Mouse (Mus musculus): ENCODE data around the gene Tsga10ip.
"Not testable (repeated sequence)": the region's sequence is repeated elsewhere in the genome, so short reads cannot be mapped to it uniquely, and the experiment has no call there.

Tsga10ip gene

GRCm38 (mm10) chr19:5424092-5424781, 21.9 kb upstream of the Tsga10ip start:
- DNase-seq (ENCODE audit: low spot score) = peak; percentile 66

GRCm38 (mm10) chr19:5423561-5423960, 21.2 kb upstream of the Tsga10ip start:
- DNase-seq (ENCODE audit: low spot score) = no peak

- no peak for DNase-seq (ENCODE audit: low spot score)
These were observed 20.6 kb upstream of the Tsga10ip start for GRCm38 (mm10) chr19:5422895-5423443.

- DNase-seq (ENCODE audit: low spot score) = no peak
These were observed 19.9 kb upstream of the Tsga10ip start for GRCm38 (mm10) chr19:5422267-5422666.

GRCm38 (mm10) chr19:5421784-5422183, 19.5 kb upstream of the Tsga10ip start:
- no peak for DNase-seq (ENCODE audit: low spot score)

GRCm38 (mm10) chr19:5420579-5420978, 18.3 kb upstream of the Tsga10ip start:
- DNase-seq (ENCODE audit: low spot score) = no peak

GRCm38 (mm10) chr19:5419630-5420029, 17.3 kb upstream of the Tsga10ip start:
- DNase-seq (ENCODE audit: low spot score) = no peak

- DNase-seq (ENCODE audit: low spot score) = no peak
These were observed 16.6 kb upstream of the Tsga10ip start for GRCm38 (mm10) chr19:5418750-5419466.

GRCm38 (mm10) chr19:5414534-5414957, 12.2 kb upstream of the Tsga10ip start:
- peak; percentile 36 for DNase-seq (ENCODE audit: low spot score)

GRCm38 (mm10) chr19:5413840-5414239, 11.5 kb upstream of the Tsga10ip start:
- DNase-seq (ENCODE audit: low spot score) = no peak

GRCm38 (mm10) chr19:5411961-5412360, 9.6 kb upstream of the Tsga10ip start:
- DNase-seq (ENCODE audit: low spot score) = no peak

GRCm38 (mm10) chr19:5410641-5411040, 8.3 kb upstream of the Tsga10ip start:
- DNase-seq (ENCODE audit: low spot score) = no peak

GRCm38 (mm10) chr19:5409068-5409467, 6.7 kb upstream of the Tsga10ip start:
- DNase-seq (ENCODE audit: low spot score) = no peak

- DNase-seq (ENCODE audit: low spot score) = no peak
These were observed 6.0 kb upstream of the Tsga10ip start for GRCm38 (mm10) chr19:5408057-5409001.

- DNase-seq (ENCODE audit: low spot score) = peak; percentile 56
These were observed 4.8 kb upstream of the Tsga10ip start for GRCm38 (mm10) chr19:5407133-5407532.

GRCm38 (mm10) chr19:5406531-5407126, 4.3 kb upstream of the Tsga10ip start:
- DNase-seq (ENCODE audit: low spot score) = peak; percentile 54

GRCm38 (mm10) chr19:5405924-5406323, 3.6 kb upstream of the Tsga10ip start:
- DNase-seq (ENCODE audit: low spot score) = no peak

GRCm38 (mm10) chr19:5401073-5401472, 1.3 kb downstream of the Tsga10ip start:
- DNase-seq (ENCODE audit: low spot score) = not testable (repeated sequence)

GRCm38 (mm10) chr19:5395371-5395770, 7.0 kb downstream of the Tsga10ip start:
- no peak for DNase-seq (ENCODE audit: low spot score)

GRCm38 (mm10) chr19:5394168-5394567, 8.2 kb downstream of the Tsga10ip start:
- no peak for DNase-seq (ENCODE audit: low spot score)

- DNase-seq (ENCODE audit: low spot score) = no peak
These were observed 9.4 kb downstream of the Tsga10ip start for GRCm38 (mm10) chr19:5392892-5393291.

- no peak for DNase-seq (ENCODE audit: low spot score)
These were observed 11.9 kb downstream of the Tsga10ip start for GRCm38 (mm10) chr19:5390416-5390815.
